Mouse (Mus musculus) liver, postnatal 0 days (tissue): ENCODE results near the gene Dcaf1. TPM values are rescaled to one million over a fixed set of nuclear protein-coding genes. Genes with fewer than 3 reads are reported as not detected.

Experiments
- ATAC-seq: fragments of 200-750 bp; cut with Nextera tagmentation; 2 replicates; pipeline ENCODE4 v1.8.0; 2017; ENCODE audit warnings: mild to moderate bottlenecking, moderate library complexity
- DNase-seq: peaks from one replicate; pipeline ENCODE4 v3.0.0-alpha.2; 2016
- H3K27ac ChIP-seq: fragments of 300-500 bp; sonication (generic); 2 replicates; pipeline ENCODE4 v1.5.1; 2014; ENCODE audit warnings: antibody characterized with exemption, moderate library complexity, mild to moderate bottlenecking, low read depth
- H3K27me3 ChIP-seq: fragments of 300-500 bp; sonication (generic); 2 replicates; pipeline ENCODE4 v1.6.1; 2014; ENCODE audit warnings: low read length, control low read depth, mixed read lengths; ENCODE audit not compliant: insufficient read depth
- H3K36me3 ChIP-seq: fragments of 300-500 bp; sonication (generic); replicated peaks from 2 replicates; pipeline ENCODE4 v1.6.1; 2014; ENCODE audit warnings: mild to moderate bottlenecking, control low read depth, low read length, moderate library complexity, mixed read lengths; ENCODE audit not compliant: insufficient read depth
- H3K4me1 ChIP-seq: fragments of 300-500 bp; sonication (generic); 2 replicates; pipeline ENCODE4 v1.6.1; 2014; ENCODE audit warnings: antibody characterized with exemption, mild to moderate bottlenecking, control low read depth; ENCODE audit not compliant: insufficient read depth
- H3K4me2 ChIP-seq: fragments of 300-500 bp; sonication (generic); 2 replicates; pipeline ENCODE4 v1.6.1; 2014; ENCODE audit warnings: low read depth, mild to moderate bottlenecking, low read length, moderate library complexity, mixed read lengths
- H3K4me3 ChIP-seq: fragments of 300-500 bp; sonication (generic); 2 replicates; pipeline ENCODE4 v1.5.1; 2014; ENCODE audit warnings: low read depth, low read length
- H3K9ac ChIP-seq: fragments of 300-500 bp; sonication (generic); replicated peaks from 2 replicates; pipeline ENCODE4 v1.6.1; 2014; ENCODE audit warnings: mild to moderate bottlenecking, moderate library complexity
- H3K9me3 ChIP-seq: fragments of 300-500 bp; sonication (generic); 2 replicates; pipeline ENCODE4 v1.6.1; 2016; ENCODE audit warnings: mild to moderate bottlenecking, control low read depth, low read length, mixed read lengths
- CTCF ChIP-seq: sonication (generic); IDR thresholded peaks from 2 replicates; pipeline ENCODE4 v1.5.1; 2016; ENCODE audit warnings: antibody characterized with exemption, low read depth
- EP300 ChIP-seq: IDR thresholded peaks from 2 replicates; pipeline ENCODE4 v1.6.1; 2016; ENCODE audit warnings: antibody characterized with exemption, low read depth, mild to moderate bottlenecking
- WGBS: fragments of 180-500 bp; shearing (Covaris S2); extraction: QIAGEN DNeasy Blood & Tissue Kit; methylation state at CpG from one replicate; pipeline ENCODE4 v1.1.7; 2014; ENCODE audit not compliant: insufficient replicate concordance; 5-methylcytosine and 5-hydroxymethylcytosine counted together
- polyA plus RNA-seq: library from polyadenylated mRNA; unstranded; fragments of >200 nt; fragmentation: Nextera tagmentation; extraction: Ambion mirVana; gene quantifications from 2 replicates; pipeline ENCODE4 v1.2.1, GENCODE M21; 2015

Gene Dcaf1
- polyA plus RNA-seq, 1 experiment from 2014 or later, result 3.1 TPM

- 69% methylated on average over 3 of the region's 3 CpGs for WGBS
- no peak overlapping the region for H3K9ac ChIP-seq
- DNase-seq (no peak), ATAC-seq (peak; percentile 19; the same call in 1 of the 2 replicates)
- TF ChIP-seq EP300 (no peak), CTCF (no peak)
- no peak overlapping the region for H3K4me3 ChIP-seq
- H3K27ac ChIP-seq, result peak overlapping the region; percentile 70
- H3K4me2 ChIP-seq, result no peak overlapping the region
- H3K27me3 ChIP-seq, result no peaks in the 10 kb centered on the region
- H3K36me3 ChIP-seq, result no peaks in the 10 kb centered on the region
- peaks cover 16% of the 10 kb centered on the region for H3K4me1 ChIP-seq
- H3K9me3 ChIP-seq, result no peaks in the 10 kb centered on the region
These were observed 36.5 kb upstream of the Dcaf1 start for GRCm38 (mm10) chr9:106785206-106785605.

GRCm38 (mm10) chr9:106787979-106788811 is 33.5 kb upstream of the Dcaf1 start:
- no peaks in the 10 kb centered on the region for H3K27me3 ChIP-seq
- H3K27ac ChIP-seq, result peak overlapping the region; percentile 87
- no peaks in the 10 kb centered on the region for H3K9me3 ChIP-seq
- ATAC-seq (peak; percentile 2), DNase-seq (peak; percentile 31)
- peak overlapping the region; percentile 96 for H3K9ac ChIP-seq
- no peak for TF ChIP-seq CTCF
- no peak for TF ChIP-seq EP300
- peak overlapping the region; percentile 94 for H3K4me3 ChIP-seq
- H3K4me1 ChIP-seq, result peaks cover 15% of the 10 kb centered on the region
- no peaks in the 10 kb centered on the region for H3K36me3 ChIP-seq
- H3K4me2 ChIP-seq, result peak overlapping the region; percentile 83
- WGBS, result 4% methylated on average over 23 of the region's 23 CpGs

GRCm38 (mm10) chr9:106788812-106789321 is 32.8 kb upstream of the Dcaf1 start, which contains the start of gene Rad54l2:
Gene Rad54l2, minus strand, starts transcription at chr9:106789194.
- H3K27me3 ChIP-seq, result no peaks in the 10 kb centered on the region
- no peaks in the 10 kb centered on the region for H3K9me3 ChIP-seq
- H3K4me3 ChIP-seq, result peak within 1 kb of the TSS; percentile 94
- H3K27ac ChIP-seq, result peak within 1 kb of the TSS; percentile 87
- H3K9ac ChIP-seq, result peak within 1 kb of the TSS; percentile 96
- under 1% methylated on average over 40 of the region's 49 CpGs for WGBS
- TF ChIP-seq EP300 (no peak), CTCF (no peak)
- DNase-seq (peak; percentile 90), ATAC-seq (peak; percentile 87)
- peak within 1 kb of the TSS; percentile 83 for H3K4me2 ChIP-seq
- H3K4me1 ChIP-seq, result peaks cover 12% of the 10 kb centered on the region
- no peaks in the 10 kb centered on the region for H3K36me3 ChIP-seq

- ATAC-seq (peak; percentile 7; the same call in 1 of the 2 replicates), DNase-seq (no peak)
- peak overlapping the region; percentile 83 for H3K4me2 ChIP-seq
- H3K27ac ChIP-seq, result peak overlapping the region; percentile 87
- 11% methylated on average over 10 of the region's 10 CpGs for WGBS
- peak overlapping the region; percentile 96 for H3K9ac ChIP-seq
- H3K27me3 ChIP-seq, result no peaks in the 10 kb centered on the region
- H3K4me1 ChIP-seq, result peaks cover 12% of the 10 kb centered on the region
- no peak for TF ChIP-seq CTCF
- TF ChIP-seq EP300, result no peak
- H3K9me3 ChIP-seq, result no peaks in the 10 kb centered on the region
- H3K36me3 ChIP-seq, result no peaks in the 10 kb centered on the region
- H3K4me3 ChIP-seq, result peak overlapping the region; percentile 94
These were observed 32.3 kb upstream of the Dcaf1 start for GRCm38 (mm10) chr9:106789363-106789762.

GRCm38 (mm10) chr9:106790831-106791230 is 30.8 kb upstream of the Dcaf1 start:
- no peaks in the 10 kb centered on the region for H3K9me3 ChIP-seq
- H3K4me1 ChIP-seq, result peaks cover 10% of the 10 kb centered on the region
- peak; percentile 72 for ATAC-seq
- H3K27me3 ChIP-seq, result no peaks in the 10 kb centered on the region
- no peak overlapping the region for H3K4me3 ChIP-seq
- WGBS, result 52% methylated on average over 6 of the region's 6 CpGs
- no peaks in the 10 kb centered on the region for H3K36me3 ChIP-seq
- no peak overlapping the region for H3K9ac ChIP-seq
- peak overlapping the region; percentile 84 for H3K27ac ChIP-seq
- no peak for TF ChIP-seq CTCF
- no peak for TF ChIP-seq EP300
- DNase-seq, result peak; percentile 54
- H3K4me2 ChIP-seq, result peak overlapping the region; percentile 48

- no peak overlapping the region for H3K4me3 ChIP-seq
- H3K27ac ChIP-seq, result no peak overlapping the region
- no peak for TF ChIP-seq CTCF
- no peak for TF ChIP-seq EP300
- no peak overlapping the region for H3K9ac ChIP-seq
- no peaks in the 10 kb centered on the region for H3K27me3 ChIP-seq
- no peak for DNase-seq
- H3K36me3 ChIP-seq, result no peaks in the 10 kb centered on the region
- no peak for ATAC-seq
- H3K9me3 ChIP-seq, result peaks cover 5% of the 10 kb centered on the region
- H3K4me2 ChIP-seq, result no peak overlapping the region
- 67% methylated on average over 4 of the region's 4 CpGs for WGBS
- H3K4me1 ChIP-seq, result no peaks in the 10 kb centered on the region
These were observed 15.2 kb upstream of the Dcaf1 start for GRCm38 (mm10) chr9:106806503-106806902.
